Mouse (Mus musculus) liver, embryonic 14 days (tissue): Measurements from ENCODE around the gene Fam171a1. TPM values are rescaled to one million over a fixed set of nuclear protein-coding genes. Genes with fewer than 3 reads are reported as not detected.

ENCODE experiments used
- polyA plus RNA-seq: library from polyadenylated mRNA; depleted of rRNA; stranded (reverse); fragments of >200 nt; gene quantifications from 2 replicates; pipeline ENCODE4 v1.2.3, GENCODE M21; 2012; rRNA removed

Fam171a1 gene
- polyA plus RNA-seq: 1.8 and 1.9 TPM in 2 replicates

GRCm38 (mm10) chr2:3113866-3114265, at the start of gene Fam171a1:
Gene Fam171a1 (plus strand): TSS chr2:3114224.

Other genes with a start within 250 kb of the Fam171a1 start
- gene Nmt2, start 170.0 kb downstream of the Fam171a1 start, polyA plus RNA-seq: 5.0 and 5.9 TPM in 2 replicates
- gene Rpp38, start 218.4 kb downstream of the Fam171a1 start, polyA plus RNA-seq: 9.2 and 10.5 TPM in 2 replicates
- 0.37 and 0.51 TPM in 2 replicates for gene Acbd7, start 221.9 kb downstream of the Fam171a1 start, polyA plus RNA-seq